Mouse (Mus musculus): Measurements from ENCODE around the gene Capzb. TPM values are rescaled to one million over a fixed set of nuclear protein-coding genes. Genes with fewer than 3 reads are reported as not detected.

Capzb gene
- polyA plus RNA-seq, 1 experiment from 2014 or later, result 425 TPM

DNA sequence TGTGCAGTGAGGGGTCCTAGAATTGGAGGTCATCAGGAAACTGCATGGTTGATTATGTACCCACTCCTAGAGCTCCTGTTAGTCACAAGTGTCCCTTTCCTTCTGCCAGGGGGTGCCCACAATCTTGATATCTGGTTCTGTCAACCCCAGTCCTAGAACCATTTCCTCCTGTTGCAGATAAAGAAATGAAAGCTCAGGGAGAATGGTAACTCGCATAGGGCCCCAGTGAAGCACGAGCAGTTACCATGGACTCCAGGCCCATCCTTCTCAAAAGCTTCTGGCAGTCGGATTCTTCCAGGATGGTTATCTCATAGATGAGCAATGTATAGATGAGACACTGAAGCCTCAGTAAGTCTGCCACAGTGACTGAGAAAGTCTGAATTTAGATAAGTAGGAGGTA, 8.2 kb downstream of the Capzb start:
- no peaks in the 10 kb centered on the region for H3K27me3 ChIP-seq (replicated peaks)
- H3K9me3 ChIP-seq, result no peaks in the 10 kb centered on the region
- no peaks in the 10 kb centered on the region for H3K36me3 ChIP-seq
- ATAC-seq, result no peak
- 78% methylated on average over 3 of the region's 3 CpGs for WGBS
- no peak overlapping the region for H3K4me3 ChIP-seq (replicated peaks)
- no peak overlapping the region for H3K27ac ChIP-seq
- peaks cover 48% of the 10 kb centered on the region for H3K4me1 ChIP-seq (replicated peaks)
- no peak overlapping the region for H3K9ac ChIP-seq
- H3K4me2 ChIP-seq (replicated peaks), result no peak overlapping the region

- Histone ChIP-seq H3K36me3 (peaks cover 6% of the 10 kb centered on the region; the same call in 1 of the 2 replicates), H3K4me1 (replicated peaks) (peaks cover 47% of the 10 kb centered on the region), H3K9ac (no peak overlapping the region), H3K9me3 (no peaks in the 10 kb centered on the region), H3K4me3 (replicated peaks) (no peak overlapping the region), H3K4me2 (replicated peaks) (no peak overlapping the region), H3K27me3 (replicated peaks) (no peaks in the 10 kb centered on the region), H3K27ac (no peak overlapping the region)
- WGBS, result 53% methylated on average over 7 of the region's 7 CpGs
- ATAC-seq, result no peak
These were observed 9.9 kb downstream of the Capzb start for GRCm38 (mm10) chr4:139202556-139202955.

DNA sequence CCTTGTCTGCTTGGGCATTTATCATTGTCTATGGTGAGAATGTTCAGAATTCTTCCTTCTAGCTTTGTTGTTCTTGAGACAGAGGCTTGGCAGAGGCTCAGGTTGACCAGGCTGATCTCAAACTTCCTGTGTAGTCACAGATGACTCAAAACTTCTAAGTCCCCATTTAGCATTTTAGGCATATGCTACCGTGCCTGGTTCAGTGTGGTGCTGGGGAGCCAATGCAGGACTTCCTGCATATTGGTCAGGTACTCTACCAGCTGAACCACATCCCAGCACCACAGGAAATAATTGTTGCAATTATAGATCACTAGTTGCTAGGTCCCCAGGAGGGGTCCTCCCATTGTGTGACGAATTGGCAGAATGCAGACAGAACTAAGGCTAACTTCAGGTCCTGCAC, 10.7 kb downstream of the Capzb start:
- H3K36me3 ChIP-seq, result peaks cover 6% of the 10 kb centered on the region; the same call in 1 of the 2 replicates
- 69% methylated on average over 2 of the region's 2 CpGs for WGBS
- no peak overlapping the region for H3K4me2 ChIP-seq (replicated peaks)
- no peak for ATAC-seq
- H3K9me3 ChIP-seq, result no peaks in the 10 kb centered on the region
- H3K4me1 ChIP-seq (replicated peaks), result peaks cover 48% of the 10 kb centered on the region
- no peaks in the 10 kb centered on the region for H3K27me3 ChIP-seq (replicated peaks)
- no peak overlapping the region for H3K4me3 ChIP-seq (replicated peaks)
- H3K9ac ChIP-seq, result no peak overlapping the region
- H3K27ac ChIP-seq, result no peak overlapping the region; the same call in 1 of the 2 replicates

GRCm38 (mm10) chr4:139205842-139206241, 13.1 kb downstream of the Capzb start:
- Histone ChIP-seq H3K4me1 (replicated peaks) (peaks cover 55% of the 10 kb centered on the region), H3K4me3 (replicated peaks) (no peak overlapping the region), H3K9me3 (no peaks in the 10 kb centered on the region), H3K9ac (no peak overlapping the region), H3K36me3 (peaks cover 10% of the 10 kb centered on the region), H3K27me3 (replicated peaks) (no peaks in the 10 kb centered on the region), H3K4me2 (replicated peaks) (no peak overlapping the region), H3K27ac (0 out of 2 replicates have a peak overlapping the region, but pooled peaks have one; percentile 11)
- ATAC-seq, result no peak
- 37% methylated on average over 5 of the region's 5 CpGs for WGBS

GRCm38 (mm10) chr4:139206353-139207045, 13.8 kb downstream of the Capzb start:
- Histone ChIP-seq H3K27ac (0 out of 2 replicates have a peak overlapping the region, but pooled peaks have one; percentile 11), H3K4me1 (replicated peaks) (peaks cover 55% of the 10 kb centered on the region)
- 77% methylated on average over 8 of the region's 8 CpGs for WGBS

DNA sequence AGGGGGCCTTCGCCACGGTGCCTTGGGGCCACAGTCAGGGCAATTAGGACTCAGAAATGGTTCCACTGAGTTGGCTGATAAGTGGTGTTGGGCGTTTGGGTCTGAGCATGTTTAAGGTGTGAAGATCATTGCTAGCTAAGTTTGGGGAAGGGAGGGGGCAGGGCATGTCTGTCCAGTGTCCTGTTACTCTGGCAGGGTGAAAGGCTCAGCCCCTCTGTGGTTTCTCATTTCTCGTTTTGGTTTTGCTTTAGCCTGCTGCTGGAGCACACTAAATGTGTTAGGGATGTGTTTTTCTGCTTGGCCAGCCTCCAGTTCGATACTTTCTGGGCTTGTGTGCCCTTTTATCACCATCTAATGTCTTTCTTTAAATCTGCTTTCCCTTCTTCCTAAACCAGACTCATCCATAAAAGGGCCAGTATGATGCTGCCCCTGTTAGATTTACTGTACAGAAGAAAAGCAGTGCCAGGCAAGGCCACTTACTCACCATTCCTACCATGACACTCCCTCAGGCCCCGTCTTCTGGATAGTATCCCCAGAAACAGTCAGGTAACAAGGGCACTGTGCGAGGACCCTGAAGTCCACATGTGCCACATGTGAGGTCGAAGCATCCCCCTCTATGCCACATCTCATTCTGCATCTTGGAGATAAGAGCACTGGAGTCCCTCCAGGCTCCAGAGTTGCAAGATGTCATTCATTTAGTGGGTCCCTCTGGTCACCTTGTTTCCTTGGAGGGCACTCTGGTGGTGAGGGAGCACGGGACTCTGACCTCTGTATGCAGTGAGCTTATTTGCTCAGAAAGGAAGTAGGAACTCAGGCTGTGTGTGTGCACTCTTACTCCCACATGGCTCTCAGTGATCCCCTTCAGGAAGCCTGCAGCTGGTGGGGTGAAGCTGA, 15.8 kb downstream of the Capzb start:
- 48% methylated on average over 9 of the region's 9 CpGs for WGBS
- H3K9ac ChIP-seq, result no peak overlapping the region; the same call in none of the 2 replicates
- peak overlapping the region; percentile 77 for H3K27ac ChIP-seq
- no peak overlapping the region for H3K4me3 ChIP-seq (replicated peaks)
- no peak for ATAC-seq
- peaks cover 10% of the 10 kb centered on the region for H3K36me3 ChIP-seq
- H3K4me2 ChIP-seq (replicated peaks), result peak overlapping the region; percentile 10; the same call in 1 of the 2 replicates
- H3K27me3 ChIP-seq (replicated peaks), result no peaks in the 10 kb centered on the region
- H3K4me1 ChIP-seq (replicated peaks), result peaks cover 59% of the 10 kb centered on the region
- no peaks in the 10 kb centered on the region for H3K9me3 ChIP-seq

More at GRCm38 (mm10) chr4:139206353-139207045, 13.8 kb downstream of the Capzb start:
- H3K36me3 ChIP-seq, result peaks cover 10% of the 10 kb centered on the region
- H3K4me2 ChIP-seq (replicated peaks), result no peak overlapping the region
- no peak overlapping the region for H3K9ac ChIP-seq
- H3K27me3 ChIP-seq (replicated peaks), result no peaks in the 10 kb centered on the region
- no peak for ATAC-seq
- no peak overlapping the region for H3K4me3 ChIP-seq (replicated peaks)
- H3K9me3 ChIP-seq, result no peaks in the 10 kb centered on the region

DNA sequence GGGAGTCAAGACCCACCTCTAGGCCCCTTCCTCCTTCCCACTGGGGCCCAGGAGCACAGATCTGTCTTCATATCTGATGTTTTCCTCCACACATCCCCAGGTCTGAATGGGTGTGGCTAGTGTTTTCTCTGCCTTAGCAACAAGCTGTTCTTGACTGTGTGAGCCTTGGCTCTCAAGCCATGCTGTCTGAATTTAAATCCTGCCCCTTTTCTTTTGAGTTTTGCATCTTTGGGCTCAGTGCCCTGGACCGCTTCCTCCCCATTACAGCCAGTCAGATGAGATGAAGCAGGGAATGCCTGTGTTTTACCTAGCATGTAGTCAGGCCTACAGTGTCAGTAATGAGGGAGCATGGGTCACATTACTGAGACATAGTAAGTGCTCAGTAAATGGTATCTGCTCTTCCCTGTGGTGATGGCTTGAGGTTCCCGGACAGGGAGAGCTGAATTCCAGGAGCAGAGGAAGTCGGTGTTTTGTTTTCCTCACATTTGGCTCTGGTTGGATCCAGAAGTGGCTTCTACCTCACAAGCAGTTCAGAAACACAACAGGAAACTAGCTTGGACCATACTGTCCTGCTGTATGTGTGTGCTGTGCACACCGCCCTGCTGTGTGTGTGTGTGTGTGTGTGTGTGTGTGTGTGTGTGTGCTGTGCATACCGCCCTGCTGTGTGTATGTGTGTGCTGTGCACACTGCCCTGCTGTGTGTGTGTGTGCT, 16.6 kb downstream of the Capzb start:
- H3K9me3 ChIP-seq, result no peaks in the 10 kb centered on the region
- H3K9ac ChIP-seq, result peak overlapping the region; percentile 3; the same call in 1 of the 2 replicates
- WGBS, result 58% methylated on average over 5 of the region's 5 CpGs
- 0 out of 2 replicates have a peak overlapping the region, but pooled peaks have one; percentile 10 for H3K4me2 ChIP-seq (replicated peaks)
- no peak for ATAC-seq
- H3K27me3 ChIP-seq (replicated peaks), result no peaks in the 10 kb centered on the region
- peak overlapping the region; percentile 77 for H3K27ac ChIP-seq
- H3K4me1 ChIP-seq (replicated peaks), result peaks cover 61% of the 10 kb centered on the region
- H3K4me3 ChIP-seq (replicated peaks), result no peak overlapping the region
- peaks cover 10% of the 10 kb centered on the region for H3K36me3 ChIP-seq

- Histone ChIP-seq H3K27me3 (replicated peaks) (no peaks in the 10 kb centered on the region), H3K4me3 (replicated peaks) (no peak overlapping the region), H3K27ac (peak overlapping the region; percentile 76), H3K36me3 (peaks cover 3% of the 10 kb centered on the region), H3K9me3 (no peaks in the 10 kb centered on the region), H3K9ac (peak overlapping the region; percentile 4; the same call in 1 of the 2 replicates), H3K4me2 (replicated peaks) (peak overlapping the region; percentile 42), H3K4me1 (replicated peaks) (peaks cover 53% of the 10 kb centered on the region)
- ATAC-seq, result peak; percentile 81
- 53% methylated on average over 17 of the region's 17 CpGs for WGBS
These were observed 19.5 kb downstream of the Capzb start for GRCm38 (mm10) chr4:139211975-139212831.

DNA sequence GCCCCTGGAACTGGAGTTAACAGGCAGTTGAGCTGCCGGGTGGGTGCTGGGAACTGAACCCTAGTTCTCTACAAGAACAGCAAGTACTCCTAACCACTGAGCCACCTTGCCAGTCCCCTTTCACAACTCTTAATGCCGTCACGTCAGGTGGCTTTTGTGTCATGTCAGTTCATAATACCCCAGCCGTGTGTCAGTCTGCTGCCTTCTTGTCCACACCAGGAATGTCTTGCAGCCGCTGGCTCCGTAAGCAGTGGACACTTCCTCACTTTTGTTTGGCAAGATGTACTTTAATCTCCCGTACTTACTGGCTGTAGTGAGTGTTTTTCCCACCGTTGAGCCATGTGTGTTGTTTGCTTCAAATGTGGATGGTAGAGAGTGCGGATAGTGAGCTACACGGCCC, 20.4 kb downstream of the Capzb start:
- no peaks in the 10 kb centered on the region for H3K9me3 ChIP-seq
- H3K9ac ChIP-seq, result no peak overlapping the region
- H3K27me3 ChIP-seq (replicated peaks), result no peaks in the 10 kb centered on the region
- H3K4me3 ChIP-seq (replicated peaks), result no peak overlapping the region
- ATAC-seq, result no peak
- H3K4me1 ChIP-seq (replicated peaks), result peaks cover 45% of the 10 kb centered on the region
- 84% methylated on average over 10 of the region's 10 CpGs for WGBS
- H3K4me2 ChIP-seq (replicated peaks), result no peak overlapping the region
- no peak overlapping the region for H3K27ac ChIP-seq
- peaks cover 3% of the 10 kb centered on the region for H3K36me3 ChIP-seq

DNA sequence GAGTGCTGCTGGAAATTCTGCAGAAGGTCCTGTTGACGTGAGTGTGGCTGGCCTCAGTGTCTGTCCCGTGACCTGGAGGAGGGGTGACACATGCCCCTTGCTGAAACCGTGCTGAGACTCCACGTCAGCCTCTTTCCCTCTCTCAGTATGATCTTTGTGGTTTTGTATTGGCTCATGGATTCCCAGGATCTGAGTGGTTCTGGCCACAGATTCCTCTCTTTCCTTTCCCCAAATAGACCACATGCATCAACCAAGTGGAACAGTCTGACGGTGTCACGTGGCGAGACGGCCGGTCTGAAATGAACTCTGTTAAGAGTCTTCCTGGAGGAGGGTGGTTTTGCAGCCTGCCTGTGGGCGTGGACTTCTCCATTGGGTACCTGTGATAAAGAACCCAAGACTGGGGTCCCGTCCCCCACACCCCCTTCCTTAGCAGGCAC, 21.3 kb downstream of the Capzb start:
- 64% methylated on average over 11 of the region's 11 CpGs for WGBS
- Histone ChIP-seq H3K9ac (no peak overlapping the region), H3K4me2 (replicated peaks) (no peak overlapping the region), H3K9me3 (no peaks in the 10 kb centered on the region), H3K4me3 (replicated peaks) (no peak overlapping the region), H3K4me1 (replicated peaks) (peaks cover 36% of the 10 kb centered on the region), H3K36me3 (peaks cover 3% of the 10 kb centered on the region), H3K27me3 (replicated peaks) (no peaks in the 10 kb centered on the region), H3K27ac (no peak overlapping the region)
- ATAC-seq, result no peak

DNA sequence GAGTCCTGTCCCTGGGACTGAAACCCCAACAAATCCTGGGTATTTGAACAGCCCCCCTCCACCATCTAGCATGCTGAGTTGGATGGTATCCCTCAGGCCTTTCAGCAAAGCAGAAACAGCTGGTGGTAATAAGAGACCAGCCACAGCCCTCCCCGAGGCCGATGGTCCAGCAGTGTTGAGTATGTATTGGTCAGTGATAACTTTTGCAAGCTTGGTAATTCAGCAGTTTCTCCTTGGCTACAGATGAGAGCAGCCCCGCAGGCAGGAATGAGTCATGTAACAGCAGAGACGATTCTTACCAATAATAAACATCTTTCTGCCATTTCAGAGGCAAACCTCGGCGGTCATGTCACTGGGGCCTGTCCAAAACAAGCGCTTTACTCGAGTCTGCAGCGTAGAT, 23.9 kb downstream of the Capzb start:
- Histone ChIP-seq H3K4me3 (replicated peaks) (no peak overlapping the region), H3K9ac (no peak overlapping the region), H3K4me1 (replicated peaks) (peaks cover 27% of the 10 kb centered on the region), H3K36me3 (no peaks in the 10 kb centered on the region; the same call in 1 of the 2 replicates), H3K9me3 (no peaks in the 10 kb centered on the region), H3K27me3 (replicated peaks) (no peaks in the 10 kb centered on the region), H3K27ac (no peak overlapping the region), H3K4me2 (replicated peaks) (no peak overlapping the region)
- no peak for ATAC-seq
- WGBS, result 62% methylated on average over 9 of the region's 9 CpGs
